Mouse (Mus musculus) testis, adult 2 months (tissue): ENCODE measurements around the gene Kat5. TPM values are rescaled to one million over a fixed set of nuclear protein-coding genes. Genes with fewer than 3 reads are reported as not detected.

ENCODE experiments used
- H3K27ac ChIP-seq: fragments of 200-500 bp; 2 replicates; pipeline ENCODE4 v1.5.1; 2012; ENCODE audit warnings: low read depth, low read length; ENCODE audit not compliant: control insufficient read depth, insufficient read depth
- H3K27me3 ChIP-seq: fragments of 200-500 bp; 2 replicates; pipeline ENCODE4 v1.6.1; 2012; ENCODE audit warnings: mild to moderate bottlenecking, low read length, moderate library complexity; ENCODE audit not compliant: control insufficient read depth, insufficient read depth
- H3K36me3 ChIP-seq: fragments of 200-500 bp; 2 replicates; pipeline ENCODE4 v1.6.1; 2012; ENCODE audit warnings: mild to moderate bottlenecking, low read length; ENCODE audit not compliant: control insufficient read depth, insufficient read depth
- H3K4me1 ChIP-seq: fragments of 200-500 bp; 2 replicates; pipeline ENCODE4 v1.6.1; 2012; ENCODE audit warnings: low read length; ENCODE audit not compliant: control insufficient read depth, insufficient read depth
- H3K4me3 ChIP-seq: fragments of 200-500 bp; 2 replicates; pipeline ENCODE4 v1.5.1; 2012; ENCODE audit warnings: low read depth, mild to moderate bottlenecking, low read length, moderate library complexity, mixed read lengths; ENCODE audit not compliant: control insufficient read depth
- CTCF ChIP-seq: fragments of 200-500 bp; IDR thresholded peaks from 2 replicates; pipeline ENCODE4 v1.5.1; 2012; ENCODE audit warnings: low read depth, mild to moderate bottlenecking, inconsistent platforms, low read length, moderate library complexity; ENCODE audit not compliant: control insufficient read depth, insufficient read depth, insufficient replicate concordance
- POLR2A ChIP-seq: fragments of 200-500 bp; IDR thresholded peaks from 2 replicates; pipeline ENCODE4 v1.6.1; 2012; ENCODE audit warnings: low read depth, mild to moderate bottlenecking, inconsistent platforms, low read length, moderate library complexity; ENCODE audit not compliant: control insufficient read depth
- polyA plus RNA-seq: library from polyadenylated mRNA; depleted of rRNA; stranded (reverse); fragments of >200 nt; gene quantifications from 2 replicates; pipeline ENCODE4 v1.2.3, GENCODE M21; 2012

Kat5 gene
- polyA plus RNA-seq, 1 experiment: 120 TPM

- TF ChIP-seq CTCF (no peak), POLR2A (no peak)
- H3K36me3 ChIP-seq: peaks cover 1% of the 10 kb centered on the region; the same call in 1 of the 2 replicates
- peak overlapping the region; percentile 11 for H3K4me3 ChIP-seq
- peak overlapping the region; percentile 59 for H3K27ac ChIP-seq
- peaks cover 30% of the 10 kb centered on the region for H3K4me1 ChIP-seq
- H3K27me3 ChIP-seq: no peaks in the 10 kb centered on the region
Observed at GRCm38 (mm10) chr19:5648401-5649297, 38.6 kb upstream of the Kat5 start.

- TF ChIP-seq CTCF (no peak), POLR2A (no peak)
- Histone ChIP-seq H3K27me3 (no peaks in the 10 kb centered on the region), H3K27ac (no peak overlapping the region; the same call in 1 of the 2 replicates), H3K4me1 (peaks cover 30% of the 10 kb centered on the region), H3K36me3 (peaks cover 1% of the 10 kb centered on the region; the same call in 1 of the 2 replicates), H3K4me3 (no peak overlapping the region)
Observed at GRCm38 (mm10) chr19:5647791-5648190, 37.8 kb upstream of the Kat5 start.

GRCm38 (mm10) chr19:5646731-5647330 lies 36.8 kb upstream of the Kat5 start:
- Histone ChIP-seq H3K27ac (no peak overlapping the region), H3K27me3 (no peaks in the 10 kb centered on the region), H3K36me3 (peaks cover 1% of the 10 kb centered on the region; the same call in 1 of the 2 replicates)

GRCm38 (mm10) chr19:5645280-5645679 lies 35.2 kb upstream of the Kat5 start:
- no peak overlapping the region for H3K27ac ChIP-seq
- H3K4me1 ChIP-seq: peaks cover 18% of the 10 kb centered on the region
- no peak overlapping the region for H3K4me3 ChIP-seq
- TF ChIP-seq CTCF (no peak), POLR2A (no peak)
- H3K36me3 ChIP-seq: peaks cover 1% of the 10 kb centered on the region; the same call in 1 of the 2 replicates
- no peaks in the 10 kb centered on the region for H3K27me3 ChIP-seq

More at GRCm38 (mm10) chr19:5646731-5647330, 36.8 kb upstream of the Kat5 start:
- Histone ChIP-seq H3K4me3 (no peak overlapping the region), H3K4me1 (peaks cover 23% of the 10 kb centered on the region)
- TF ChIP-seq CTCF (no peak), POLR2A (no peak)

- Histone ChIP-seq H3K4me1 (peaks cover 8% of the 10 kb centered on the region), H3K27ac (no peak overlapping the region), H3K36me3 (peaks cover 1% of the 10 kb centered on the region; the same call in 1 of the 2 replicates), H3K27me3 (no peaks in the 10 kb centered on the region), H3K4me3 (no peak overlapping the region)
- TF ChIP-seq POLR2A (no peak), CTCF (no peak)
Observed at GRCm38 (mm10) chr19:5641641-5642040, 31.6 kb upstream of the Kat5 start.

GRCm38 (mm10) chr19:5641021-5641420 lies 31.0 kb upstream of the Kat5 start:
- TF ChIP-seq POLR2A: no peak
- TF ChIP-seq CTCF: no peak
- Histone ChIP-seq H3K36me3 (peaks cover 1% of the 10 kb centered on the region; the same call in 1 of the 2 replicates), H3K4me3 (no peak overlapping the region), H3K27ac (no peak overlapping the region), H3K4me1 (peaks cover 8% of the 10 kb centered on the region), H3K27me3 (no peaks in the 10 kb centered on the region)

GRCm38 (mm10) chr19:5640339-5640738 lies 30.3 kb upstream of the Kat5 start:
- no peak for TF ChIP-seq POLR2A
- no peaks in the 10 kb centered on the region for H3K27me3 ChIP-seq
- H3K36me3 ChIP-seq: peaks cover 1% of the 10 kb centered on the region; the same call in 1 of the 2 replicates
- peaks cover 8% of the 10 kb centered on the region for H3K4me1 ChIP-seq
- H3K27ac ChIP-seq: no peak overlapping the region
- H3K4me3 ChIP-seq: no peak overlapping the region
